Mouse (Mus musculus) liver, embryonic 14.5 days (tissue): ENCODE results near the gene Syt1.

Experiments
- CTCF ChIP-seq: IDR thresholded peaks from 2 replicates; pipeline ENCODE4 v1.5.1; 2016; ENCODE audit warnings: antibody characterized with exemption, low read depth, control low read depth
- EP300 ChIP-seq: IDR thresholded peaks from 2 replicates; pipeline ENCODE4 v1.6.1; 2016; ENCODE audit warnings: antibody characterized with exemption, low read depth

DNA sequence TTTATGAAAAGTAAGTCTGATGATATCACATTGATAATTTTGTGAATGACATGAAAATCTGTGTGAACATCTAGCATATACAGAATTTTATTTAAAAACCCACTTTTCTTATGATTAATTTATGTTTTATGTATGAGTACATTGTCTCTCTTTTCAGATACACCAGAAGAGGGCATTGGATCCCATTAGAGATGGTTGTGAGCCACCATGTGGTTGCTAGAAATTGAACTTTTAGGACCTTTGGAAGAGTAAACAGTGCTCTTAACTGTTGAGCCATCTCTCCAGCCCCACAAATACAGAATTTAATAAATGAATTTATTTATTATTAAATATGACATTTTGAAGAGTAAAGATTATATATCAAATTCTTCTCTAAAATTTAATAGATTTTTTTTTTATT is 353.1 kb downstream of the Syt1 start:
- TF ChIP-seq CTCF (no peak), EP300 (no peak)
